Mouse (Mus musculus) kidney, embryonic 14.5 days (tissue): Measurements from ENCODE around the gene Abhd17b. TPM values are rescaled to one million over a fixed set of nuclear protein-coding genes. Genes with fewer than 3 reads are reported as not detected.
A peak's percentile ranks its signal among the peaks of the same experiment; 100 is the strongest.

Experiments
- ATAC-seq: fragments of 200-750 bp; cut with Nextera tagmentation; 2 replicates; pipeline ENCODE4 v1.8.0; 2017; ENCODE audit warnings: moderate number of reproducible peaks, mild to moderate bottlenecking, moderate TSS enrichment, moderate library complexity; ENCODE audit not compliant: low FRiP score, low TSS enrichment
- H3K27ac ChIP-seq: fragments of 300-500 bp; sonication (generic); 2 replicates; pipeline ENCODE4 v1.5.1; 2014; ENCODE audit warnings: low read depth, mild to moderate bottlenecking, low read length, moderate library complexity, mixed read lengths
- H3K27me3 ChIP-seq: fragments of 300-500 bp; sonication (generic); 2 replicates; pipeline ENCODE4 v1.6.1; 2014; ENCODE audit warnings: mild to moderate bottlenecking, low read length; ENCODE audit not compliant: control insufficient read depth, insufficient read depth
- H3K36me3 ChIP-seq: fragments of 300-500 bp; sonication (generic); 2 replicates; pipeline ENCODE4 v1.6.1; 2014; ENCODE audit warnings: low read length, mixed read lengths; ENCODE audit not compliant: control insufficient read depth, insufficient read depth
- H3K4me1 ChIP-seq: fragments of 300-500 bp; sonication (generic); 2 replicates; pipeline ENCODE4 v1.6.1; 2014; ENCODE audit warnings: low read length, mixed read lengths; ENCODE audit not compliant: control insufficient read depth, insufficient read depth
- H3K4me2 ChIP-seq: fragments of 300-500 bp; sonication (generic); replicated peaks from 2 replicates; pipeline ENCODE4 v1.6.1; 2014; ENCODE audit warnings: low read depth, mild to moderate bottlenecking, low read length
- H3K4me3 ChIP-seq: fragments of 300-500 bp; sonication (generic); 2 replicates; pipeline ENCODE4 v1.5.1; 2014; ENCODE audit warnings: mild to moderate bottlenecking, low read length
- H3K9ac ChIP-seq: fragments of 300-500 bp; sonication (generic); 2 replicates; pipeline ENCODE4 v1.6.1; 2014; ENCODE audit warnings: low read depth, mild to moderate bottlenecking, low read length, moderate library complexity
- H3K9me3 ChIP-seq: fragments of 300-500 bp; sonication (generic); 2 replicates; pipeline ENCODE4 v1.6.1; 2016; ENCODE audit warnings: low read length; ENCODE audit not compliant: control insufficient read depth
- WGBS: fragments of 180-500 bp; shearing (Covaris S2); extraction: QIAGEN DNeasy Blood & Tissue Kit; methylation state at CpG from one replicate; pipeline ENCODE4 v1.1.7; 2014; 5-methylcytosine and 5-hydroxymethylcytosine counted together
- polyA plus RNA-seq: library from polyadenylated mRNA; unstranded; fragments of >200 nt; fragmentation: Nextera tagmentation; extraction: Ambion mirVana; gene quantifications from 2 replicates; pipeline ENCODE4 v1.2.1, GENCODE M21; 2014

Gene Abhd17b
- 31.2 and 43.0 TPM in 2 replicates for polyA plus RNA-seq

GRCm38 (mm10) chr19:21653172-21653981 lies at the start of gene Abhd17b:
Gene Abhd17b (plus strand): TSS chr19:21653185.
- Histone ChIP-seq H3K4me1 (peaks cover 8% of the 10 kb centered on the region), H3K36me3 (no peaks in the 10 kb centered on the region), H3K9me3 (no peaks in the 10 kb centered on the region), H3K27me3 (no peaks in the 10 kb centered on the region), H3K9ac (peak within 1 kb of the TSS; percentile 95), H3K27ac (peak within 1 kb of the TSS; percentile 98), H3K4me2 (peak within 1 kb of the TSS; percentile 72), H3K4me3 (peak within 1 kb of the TSS; percentile 84)
- peak; percentile 45 for ATAC-seq
- under 1% methylated on average over 88 of the region's 105 CpGs for WGBS

- Histone ChIP-seq H3K27me3 (no peaks in the 10 kb centered on the region), H3K4me3 (no peak overlapping the region), H3K9ac (no peak overlapping the region), H3K36me3 (no peaks in the 10 kb centered on the region), H3K9me3 (no peaks in the 10 kb centered on the region), H3K4me1 (no peaks in the 10 kb centered on the region), H3K27ac (no peak overlapping the region), H3K4me2 (no peak overlapping the region)
- ATAC-seq, result no peak
- 72% methylated on average over 3 of the region's 3 CpGs for WGBS
These were observed 49.1 kb upstream of the Abhd17b start for GRCm38 (mm10) chr19:21603836-21604235.

- ATAC-seq, result no peak
- WGBS, result 88% methylated on average over 3 of the region's 3 CpGs
- Histone ChIP-seq H3K9ac (no peak overlapping the region), H3K4me1 (no peaks in the 10 kb centered on the region), H3K9me3 (no peaks in the 10 kb centered on the region), H3K36me3 (no peaks in the 10 kb centered on the region), H3K4me3 (no peak overlapping the region), H3K4me2 (no peak overlapping the region), H3K27ac (no peak overlapping the region), H3K27me3 (no peaks in the 10 kb centered on the region)
These were observed 47.7 kb upstream of the Abhd17b start for GRCm38 (mm10) chr19:21605294-21605693.

GRCm38 (mm10) chr19:21610240-21610639 lies 42.7 kb upstream of the Abhd17b start:
- no peak overlapping the region for H3K4me2 ChIP-seq
- H3K4me1 ChIP-seq, result no peaks in the 10 kb centered on the region
- H3K4me3 ChIP-seq, result no peak overlapping the region
- no peak overlapping the region for H3K27ac ChIP-seq
- H3K36me3 ChIP-seq, result no peaks in the 10 kb centered on the region
- no peaks in the 10 kb centered on the region for H3K27me3 ChIP-seq
- ATAC-seq, result no peak
- no peaks in the 10 kb centered on the region for H3K9me3 ChIP-seq
- WGBS, result 70% methylated on average over 6 of the region's 6 CpGs
- H3K9ac ChIP-seq, result no peak overlapping the region

- no peak for ATAC-seq
- no peak overlapping the region for H3K4me3 ChIP-seq
- H3K4me2 ChIP-seq, result no peak overlapping the region
- WGBS, result 73% methylated on average over 6 of the region's 6 CpGs
- no peak overlapping the region for H3K9ac ChIP-seq
- no peaks in the 10 kb centered on the region for H3K4me1 ChIP-seq
- H3K9me3 ChIP-seq, result no peaks in the 10 kb centered on the region
- H3K36me3 ChIP-seq, result no peaks in the 10 kb centered on the region
- no peak overlapping the region for H3K27ac ChIP-seq
- H3K27me3 ChIP-seq, result no peaks in the 10 kb centered on the region
These were observed 41.7 kb upstream of the Abhd17b start for GRCm38 (mm10) chr19:21611297-21611696.

- no peaks in the 10 kb centered on the region for H3K36me3 ChIP-seq
- H3K27me3 ChIP-seq, result no peaks in the 10 kb centered on the region
- no peak for ATAC-seq
- no peaks in the 10 kb centered on the region for H3K9me3 ChIP-seq
- H3K4me2 ChIP-seq, result no peak overlapping the region
- H3K4me1 ChIP-seq, result no peaks in the 10 kb centered on the region
- WGBS, result 92% methylated on average over 9 of the region's 9 CpGs
- no peak overlapping the region for H3K27ac ChIP-seq
- no peak overlapping the region for H3K9ac ChIP-seq
- H3K4me3 ChIP-seq, result no peak overlapping the region
These were observed 41.0 kb upstream of the Abhd17b start for GRCm38 (mm10) chr19:21611725-21612575.

- Histone ChIP-seq H3K4me3 (no peak overlapping the region), H3K27ac (no peak overlapping the region), H3K4me1 (no peaks in the 10 kb centered on the region), H3K27me3 (no peaks in the 10 kb centered on the region), H3K4me2 (no peak overlapping the region), H3K36me3 (peaks cover 4% of the 10 kb centered on the region; the same call in 1 of the 2 replicates), H3K9ac (no peak overlapping the region), H3K9me3 (no peaks in the 10 kb centered on the region)
- 92% methylated on average over 3 of the region's 3 CpGs for WGBS
- no peak for ATAC-seq
These were observed 37.2 kb upstream of the Abhd17b start for GRCm38 (mm10) chr19:21615801-21616200.

- Histone ChIP-seq H3K27me3 (no peaks in the 10 kb centered on the region), H3K27ac (no peak overlapping the region), H3K36me3 (no peaks in the 10 kb centered on the region), H3K4me2 (no peak overlapping the region), H3K9ac (no peak overlapping the region), H3K4me3 (no peak overlapping the region), H3K4me1 (no peaks in the 10 kb centered on the region), H3K9me3 (no peaks in the 10 kb centered on the region)
- 70% methylated on average over 3 of the region's 3 CpGs for WGBS
- ATAC-seq, result no peak
These were observed 29.4 kb upstream of the Abhd17b start for GRCm38 (mm10) chr19:21623410-21624147.
